ENCODE assay signal across 7 mouse cellular contexts in the genomic region with DNA sequence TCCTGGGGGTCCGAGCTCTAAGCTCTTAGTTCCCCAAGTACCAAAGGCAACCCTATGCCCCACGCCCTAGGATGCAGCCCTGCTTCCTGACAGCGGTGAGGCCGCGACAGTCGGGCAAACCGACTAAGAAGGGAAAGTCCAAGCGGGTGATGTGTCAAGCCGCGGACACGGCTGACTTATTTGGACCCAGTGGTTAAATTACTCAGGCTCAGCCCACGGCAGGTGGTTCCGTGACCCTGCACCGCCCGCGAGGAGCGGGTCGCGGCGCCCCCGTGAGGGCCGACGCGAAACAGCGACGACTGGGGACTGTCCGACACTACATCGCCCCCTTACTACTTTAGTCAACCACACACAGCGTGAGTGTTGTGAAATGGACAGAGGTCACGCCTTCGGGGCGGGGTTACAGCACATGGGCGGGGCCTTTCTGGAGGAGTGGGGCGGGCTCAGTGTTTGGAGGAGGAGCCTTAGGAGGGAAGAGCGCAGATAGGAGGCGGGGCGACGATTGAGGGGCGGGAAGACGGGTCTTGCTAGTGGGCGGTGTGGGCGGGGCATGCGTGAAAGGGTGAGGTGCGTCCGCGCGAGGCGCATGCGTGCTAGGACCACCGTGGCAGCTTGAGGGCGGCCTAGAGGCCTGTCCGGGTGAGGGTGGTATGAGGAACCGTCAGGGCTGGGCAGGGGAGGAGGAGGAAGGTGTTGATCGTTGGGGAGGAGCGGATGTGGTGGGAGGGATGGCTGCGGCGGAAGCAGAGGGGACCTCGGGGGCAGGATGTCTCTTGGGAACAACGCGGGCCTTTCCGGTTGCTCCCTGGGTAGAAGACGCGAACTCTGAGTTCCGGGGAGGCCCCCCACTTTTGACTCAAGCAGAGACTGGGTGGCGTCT. TPM values are rescaled to one million over a fixed set of nuclear protein-coding genes. Genes with fewer than 3 reads are reported as not detected.
DNase-seq lines count a peak whose midpoint lies in the region; ATAC-seq and TF ChIP-seq lines count a peak whose summit lies in the region.

Gene Amz2 (plus strand): TSS at position 555 of the 880 bp plus-strand sequence.

- intact Hi-C loops in left cerebral cortex, postnatal 4 days (cut with DNase I): loop anchor here (5.0 kb wide), 1 partner anchor 188 kb away; no protein-coding TSS in a partner anchor

- peak; percentile 96 for ATAC-seq in intestine, postnatal 0 days
- peak; percentile 97 for ATAC-seq in midbrain, embryonic 12.5 days (ENCODE audit: low FRiP score, low read depth)

- under 1% methylated on average over 65 of the region's 65 CpGs for WGBS in embryonic facial prominence, embryonic 10.5 days
- WGBS in intestine, postnatal 0 days: under 1% methylated on average over 65 of the region's 65 CpGs
- WGBS in midbrain, embryonic 12.5 days: under 1% methylated on average over 65 of the region's 65 CpGs
- under 1% methylated on average over 65 of the region's 65 CpGs for WGBS in small intestine, adult 2 months

- H3K4me1 ChIP-seq in embryonic facial prominence, embryonic 10.5 days: peaks cover 13% of the 10 kb centered on the region
- H3K4me1 ChIP-seq in intestine, postnatal 0 days (replicated peaks; ENCODE audit: control insufficient read depth, insufficient read depth, low read length): no peaks in the 10 kb centered on the region
- H3K4me1 ChIP-seq in midbrain, embryonic 12.5 days: peaks cover 11% of the 10 kb centered on the region
- H3K4me1 ChIP-seq in small intestine, adult 2 months (ENCODE audit: control insufficient read depth, insufficient read depth, insufficient read length, low read length): peaks cover 3% of the 10 kb centered on the region

- H3K4me2 ChIP-seq in intestine, postnatal 0 days (replicated peaks; ENCODE audit: low read depth): peak within 1 kb of the TSS; percentile 69
- H3K4me2 ChIP-seq in midbrain, embryonic 12.5 days (replicated peaks): peak within 1 kb of the TSS; percentile 65

- TF ChIP-seq POLR2A in small intestine, adult 2 months (IDR thresholded peaks at IDR 0.05; ENCODE audit: low read depth, low read length): peak; percentile 38

- TF ChIP-seq CTCF in intestine, postnatal 0 days (IDR thresholded peaks at IDR 0.05; ENCODE audit: low read depth): peak; percentile 98
- peak; percentile 90 for TF ChIP-seq CTCF in small intestine, adult 2 months (IDR thresholded peaks at IDR 0.05; ENCODE audit: extremely low read depth, insufficient read length, insufficient replicate concordance, low read depth, low read length)

- peak; percentile 99 for DNase-seq in adrenal gland, postnatal 10 days
- DNase-seq in embryonic facial prominence, embryonic 10.5 days (ENCODE audit: low spot score): peak; percentile 100
- DNase-seq in gonadal fat pad, adult 2 months (ENCODE audit: low read depth): peak; percentile 70
- DNase-seq in left cerebral cortex, postnatal 4 days: peak; percentile 100

- H3K27me3 ChIP-seq in embryonic facial prominence, embryonic 10.5 days (replicated peaks; ENCODE audit: low read depth, poor library complexity, severe bottlenecking): no peaks in the 10 kb centered on the region
- H3K27me3 ChIP-seq in intestine, postnatal 0 days (replicated peaks; ENCODE audit: control insufficient read depth, insufficient read depth, low read length): no peaks in the 10 kb centered on the region
- 0 out of 2 replicates have a peak, but pooled peaks cover 4% of the 10 kb centered on the region for H3K27me3 ChIP-seq in midbrain, embryonic 12.5 days
- H3K27me3 ChIP-seq in small intestine, adult 2 months (ENCODE audit: control insufficient read depth, insufficient read depth, low read length): no peaks in the 10 kb centered on the region

- peak within 1 kb of the TSS; percentile 80 for H3K4me3 ChIP-seq in embryonic facial prominence, embryonic 10.5 days
- peak within 1 kb of the TSS; percentile 61 for H3K4me3 ChIP-seq in intestine, postnatal 0 days (ENCODE audit: low read depth, low read length)
- peak within 1 kb of the TSS; percentile 67 for H3K4me3 ChIP-seq in midbrain, embryonic 12.5 days
- H3K4me3 ChIP-seq in small intestine, adult 2 months (ENCODE audit: low read depth, low read length): peak within 1 kb of the TSS; percentile 68

- peak within 1 kb of the TSS; percentile 91 for H3K27ac ChIP-seq in embryonic facial prominence, embryonic 10.5 days (replicated peaks)
- peak within 1 kb of the TSS; percentile 79 for H3K27ac ChIP-seq in intestine, postnatal 0 days (ENCODE audit: low read depth, low read length)
- H3K27ac ChIP-seq in midbrain, embryonic 12.5 days (replicated peaks): peak within 1 kb of the TSS; percentile 88
- peak within 1 kb of the TSS; percentile 53 for H3K27ac ChIP-seq in small intestine, adult 2 months (ENCODE audit: insufficient read depth, low read depth, low read length)

- H3K36me3 ChIP-seq in embryonic facial prominence, embryonic 10.5 days (replicated peaks): peaks cover 25% of the 10 kb centered on the region
- H3K36me3 ChIP-seq in intestine, postnatal 0 days (ENCODE audit: control insufficient read depth, insufficient read depth): peaks cover 19% of the 10 kb centered on the region
- peaks cover 23% of the 10 kb centered on the region for H3K36me3 ChIP-seq in midbrain, embryonic 12.5 days
- H3K36me3 ChIP-seq in small intestine, adult 2 months (ENCODE audit: control insufficient read depth, insufficient read depth, low read length): peaks cover 6% of the 10 kb centered on the region

- H3K9ac ChIP-seq in intestine, postnatal 0 days (ENCODE audit: low read depth, low read length): peak within 1 kb of the TSS; percentile 53
- H3K9ac ChIP-seq in midbrain, embryonic 12.5 days (replicated peaks): peak within 1 kb of the TSS; percentile 76

- H3K9me3 ChIP-seq in embryonic facial prominence, embryonic 10.5 days: no peaks in the 10 kb centered on the region
- H3K9me3 ChIP-seq in intestine, postnatal 0 days (ENCODE audit: control insufficient read depth): no peaks in the 10 kb centered on the region
- no peaks in the 10 kb centered on the region for H3K9me3 ChIP-seq in midbrain, embryonic 12.5 days

RNA-seq across cellular contexts. Expression of gene Amz2, which starts in this region (rescaled TPM):
- total RNA-seq in adrenal gland, postnatal 10 days (2021): 10 to 100 TPM; 38.1 to 48.5 TPM
- 34.5 and 41.6 TPM in 2 replicates for polyA plus RNA-seq in embryonic facial prominence, embryonic 10.5 days (2016; fragmentation: Nextera tagmentation; extraction: Ambion mirVana)
- 40.0 and 50.6 TPM in 2 replicates for polyA plus RNA-seq in gonadal fat pad, adult 2 months (2012; rRNA removed)
- 22.7 and 23.8 TPM in 2 replicates for polyA plus RNA-seq in intestine, postnatal 0 days (2015; fragmentation: Nextera tagmentation; extraction: Ambion mirVana)
- total RNA-seq in left cerebral cortex, postnatal 4 days (2021): 100 to 1,000 TPM; 179 to 181 TPM
- 47.0 and 47.1 TPM in 2 replicates for polyA plus RNA-seq in midbrain, embryonic 12.5 days (2016; fragmentation: Nextera tagmentation; extraction: Ambion mirVana)
- polyA plus RNA-seq in small intestine, adult 2 months (2012; rRNA removed): 4.2 and 10.5 TPM in 2 replicates

Comparison
In these comparisons a context has a peak if more than half of its experiments do, and no peak if none do; other contexts are left out.
1. Peak in every context shown above with its lines: DNase-seq, ATAC-seq, H3K4me3 ChIP-seq and H3K27ac ChIP-seq.